Mouse (Mus musculus): ENCODE data around the gene Plcd3. TPM values are rescaled to one million over a fixed set of nuclear protein-coding genes. Genes with fewer than 3 reads are reported as not detected.

The Plcd3 gene
- total and polyA plus RNA-seq, 2 experiments from 2014 or later: 16.3 to 38.9 TPM

- 75% methylated on average over 11 of the region's 11 CpGs for whole genome bisulfite sequencing
- H3K9ac ChIP-seq (replicated peaks; ENCODE audit: low read depth, low read length): no peak overlapping the region
- H3K27me3 ChIP-seq (ENCODE audit: control insufficient read depth, insufficient read depth, low read length): 0 out of 2 replicates have a peak, but pooled peaks cover 3% of the 10 kb centered on the region
- peaks cover 10% of the 10 kb centered on the region for H3K4me1 ChIP-seq (ENCODE audit: control insufficient read depth, insufficient read depth)
- no peak overlapping the region for H3K4me2 ChIP-seq (ENCODE audit: low read depth, low read length)
- no peaks in the 10 kb centered on the region for H3K9me3 ChIP-seq (replicated peaks; ENCODE audit: control insufficient read depth, low read length)
- H3K27ac ChIP-seq (ENCODE audit: low read depth): no peak overlapping the region
- DNase-seq (ENCODE audit: low spot score) (no peak), ATAC-seq (ENCODE audit: insufficient read depth, low read depth) (no peak)
- H3K36me3 ChIP-seq (replicated peaks; ENCODE audit: control insufficient read depth, insufficient read depth, low read length): peaks cover 40% of the 10 kb centered on the region
- no peak overlapping the region for H3K4me3 ChIP-seq (ENCODE audit: low read depth, low read length)
- TF ChIP-seq CTCF (IDR thresholded peaks at IDR 0.05; ENCODE audit: low read depth): no peak
- TF ChIP-seq EP300 (IDR thresholded peaks at IDR 0.05; ENCODE audit: low read depth): no peak
Observed at GRCm38 (mm10) chr11:103078131-103078530, 23.3 kb downstream of the Plcd3 start.

- no peak for ATAC-seq (ENCODE audit: insufficient read depth, low read depth)
- TF ChIP-seq EP300 (IDR thresholded peaks at IDR 0.05; ENCODE audit: low read depth) (no peak), CTCF (IDR thresholded peaks at IDR 0.05; ENCODE audit: low read depth) (no peak)
- 87% methylated on average over 8 of the region's 8 CpGs for WGBS
Observed at GRCm38 (mm10) chr11:103076581-103076980, 24.9 kb downstream of the Plcd3 start.

GRCm38 (mm10) chr11:103076010-103076409 is 25.4 kb downstream of the Plcd3 start:
- no peak overlapping the region for H3K9ac ChIP-seq (replicated peaks; ENCODE audit: low read depth, low read length)
- DNase-seq (ENCODE audit: low spot score): peak; percentile 60

More at GRCm38 (mm10) chr11:103076581-103076980, 24.9 kb downstream of the Plcd3 start:
- H3K4me1 ChIP-seq (ENCODE audit: control insufficient read depth, insufficient read depth): peaks cover 10% of the 10 kb centered on the region
- H3K4me2 ChIP-seq (ENCODE audit: low read depth, low read length): no peak overlapping the region
- H3K9me3 ChIP-seq (replicated peaks; ENCODE audit: control insufficient read depth, low read length): no peaks in the 10 kb centered on the region
- H3K9ac ChIP-seq (replicated peaks; ENCODE audit: low read depth, low read length): no peak overlapping the region
- peaks cover 53% of the 10 kb centered on the region for H3K36me3 ChIP-seq (replicated peaks; ENCODE audit: control insufficient read depth, insufficient read depth, low read length)
- DNase-seq (ENCODE audit: low spot score): no peak
- H3K4me3 ChIP-seq (ENCODE audit: low read depth, low read length): no peak overlapping the region
- no peak overlapping the region for H3K27ac ChIP-seq (ENCODE audit: low read depth)
- H3K27me3 ChIP-seq (ENCODE audit: control insufficient read depth, insufficient read depth, low read length): 0 out of 2 replicates have a peak, but pooled peaks cover 3% of the 10 kb centered on the region

GRCm38 (mm10) chr11:103074796-103075323 is 26.6 kb downstream of the Plcd3 start:
- WGBS: 43% methylated on average over 10 of the region's 10 CpGs
- Histone ChIP-seq H3K27ac (ENCODE audit: low read depth) (no peak overlapping the region), H3K27me3 (ENCODE audit: control insufficient read depth, insufficient read depth, low read length) (no peaks in the 10 kb centered on the region), H3K4me1 (ENCODE audit: control insufficient read depth, insufficient read depth) (no peaks in the 10 kb centered on the region), H3K36me3 (replicated peaks; ENCODE audit: control insufficient read depth, insufficient read depth, low read length) (peaks cover 68% of the 10 kb centered on the region), H3K9me3 (replicated peaks; ENCODE audit: control insufficient read depth, low read length) (no peaks in the 10 kb centered on the region), H3K4me3 (ENCODE audit: low read depth, low read length) (peak overlapping the region; percentile 15), H3K9ac (replicated peaks; ENCODE audit: low read depth, low read length) (0 out of 2 replicates have a peak overlapping the region, but pooled peaks have one; percentile 30), H3K4me2 (ENCODE audit: low read depth, low read length) (peak overlapping the region; percentile 44; the same call in 1 of the 2 replicates)
- ATAC-seq (ENCODE audit: insufficient read depth, low read depth): no peak
- DNase-seq (ENCODE audit: low spot score): no peak
- no peak for TF ChIP-seq EP300 (IDR thresholded peaks at IDR 0.05; ENCODE audit: low read depth)
- no peak for TF ChIP-seq CTCF (IDR thresholded peaks at IDR 0.05; ENCODE audit: low read depth)

More at GRCm38 (mm10) chr11:103076010-103076409, 25.4 kb downstream of the Plcd3 start:
- WGBS: 75% methylated on average over 7 of the region's 7 CpGs
- Histone ChIP-seq H3K9me3 (replicated peaks; ENCODE audit: control insufficient read depth, low read length) (no peaks in the 10 kb centered on the region), H3K4me1 (ENCODE audit: control insufficient read depth, insufficient read depth) (peaks cover 6% of the 10 kb centered on the region), H3K4me2 (ENCODE audit: low read depth, low read length) (no peak overlapping the region), H3K36me3 (replicated peaks; ENCODE audit: control insufficient read depth, insufficient read depth, low read length) (peaks cover 58% of the 10 kb centered on the region), H3K27ac (ENCODE audit: low read depth) (no peak overlapping the region), H3K27me3 (ENCODE audit: control insufficient read depth, insufficient read depth, low read length) (0 out of 2 replicates have a peak, but pooled peaks cover 3% of the 10 kb centered on the region), H3K4me3 (ENCODE audit: low read depth, low read length) (no peak overlapping the region)
- peak; percentile 42 for ATAC-seq (ENCODE audit: insufficient read depth, low read depth)
- TF ChIP-seq EP300 (IDR thresholded peaks at IDR 0.05; ENCODE audit: low read depth) (no peak), CTCF (IDR thresholded peaks at IDR 0.05; ENCODE audit: low read depth) (no peak)

GRCm38 (mm10) chr11:103074121-103074650 is 27.3 kb downstream of the Plcd3 start:
- TF ChIP-seq CTCF (IDR thresholded peaks at IDR 0.05; ENCODE audit: low read depth) (no peak), EP300 (IDR thresholded peaks at IDR 0.05; ENCODE audit: low read depth) (no peak)
- Histone ChIP-seq H3K4me1 (ENCODE audit: control insufficient read depth, insufficient read depth) (no peaks in the 10 kb centered on the region), H3K4me3 (ENCODE audit: low read depth, low read length) (peak overlapping the region; percentile 15), H3K27ac (ENCODE audit: low read depth) (no peak overlapping the region), H3K27me3 (ENCODE audit: control insufficient read depth, insufficient read depth, low read length) (no peaks in the 10 kb centered on the region), H3K9ac (replicated peaks; ENCODE audit: low read depth, low read length) (0 out of 2 replicates have a peak overlapping the region, but pooled peaks have one; percentile 30), H3K36me3 (replicated peaks; ENCODE audit: control insufficient read depth, insufficient read depth, low read length) (peaks cover 68% of the 10 kb centered on the region), H3K9me3 (replicated peaks; ENCODE audit: control insufficient read depth, low read length) (no peaks in the 10 kb centered on the region), H3K4me2 (ENCODE audit: low read depth, low read length) (peak overlapping the region; percentile 44; the same call in 1 of the 2 replicates)
- ATAC-seq (ENCODE audit: insufficient read depth, low read depth): no peak
- WGBS: 76% methylated on average over 10 of the region's 10 CpGs
- DNase-seq (ENCODE audit: low spot score): no peak
